Mouse (Mus musculus) thymus, adult 2 months (tissue): ENCODE measurements around the gene Kif6. TPM values are rescaled to one million over a fixed set of nuclear protein-coding genes. Genes with fewer than 3 reads are reported as not detected.

Experiments used
- DNase-seq: peaks from one replicate; pipeline ENCODE4 v3.0.0; 2021
- H3K27ac ChIP-seq: fragments of 200-500 bp; 2 replicates; pipeline ENCODE4 v1.5.1; 2012; ENCODE audit warnings: low read length, control low read depth; ENCODE audit not compliant: control insufficient read depth, insufficient read depth
- H3K27me3 ChIP-seq: fragments of 200-500 bp; 2 replicates; pipeline ENCODE4 v1.6.1; 2012; ENCODE audit warnings: mild to moderate bottlenecking, low read length, moderate library complexity, mixed read lengths; ENCODE audit not compliant: control insufficient read depth, insufficient read depth
- H3K36me3 ChIP-seq: fragments of 200-500 bp; 2 replicates; pipeline ENCODE4 v1.6.1; 2012; ENCODE audit warnings: mild to moderate bottlenecking, low read length, moderate library complexity; ENCODE audit not compliant: control insufficient read depth, insufficient read depth
- H3K4me1 ChIP-seq: fragments of 200-500 bp; replicated peaks from 2 replicates; pipeline ENCODE4 v1.6.1; 2012; ENCODE audit warnings: low read length; ENCODE audit not compliant: control insufficient read depth, insufficient read depth
- H3K4me3 ChIP-seq: fragments of 200-500 bp; 2 replicates; pipeline ENCODE4 v1.5.1; 2012; ENCODE audit warnings: mild to moderate bottlenecking, low read length, control low read depth, moderate library complexity; ENCODE audit not compliant: control insufficient read depth, insufficient read depth
- CTCF ChIP-seq: fragments of 200-500 bp; IDR thresholded peaks from 2 replicates; pipeline ENCODE4 v1.5.1; 2012; ENCODE audit warnings: mild to moderate bottlenecking, control low read depth, low read length, moderate library complexity, borderline replicate concordance; ENCODE audit not compliant: control insufficient read depth, poor library complexity, insufficient read depth; ENCODE audit errors: extremely low read depth
- POLR2A ChIP-seq: fragments of 200-500 bp; IDR thresholded peaks from 2 replicates; pipeline ENCODE4 v1.6.1; 2012; ENCODE audit warnings: mild to moderate bottlenecking, low read length, control low read depth, moderate library complexity; ENCODE audit not compliant: control insufficient read depth, poor library complexity, insufficient read depth; ENCODE audit errors: extremely low read depth
- WGBS: fragments of 180-500 bp; shearing (Covaris S2); methylation state at CpG from one replicate; pipeline ENCODE4 v1.1.7; 2018; 5-methylcytosine and 5-hydroxymethylcytosine counted together
- polyA plus RNA-seq: library from polyadenylated mRNA; depleted of rRNA; stranded (reverse); fragments of >200 nt; gene quantifications from 2 replicates; pipeline ENCODE4 v1.2.3, GENCODE M21; 2012

Kif6 gene
- polyA plus RNA-seq, 1 experiment = 0.54 TPM

DNA sequence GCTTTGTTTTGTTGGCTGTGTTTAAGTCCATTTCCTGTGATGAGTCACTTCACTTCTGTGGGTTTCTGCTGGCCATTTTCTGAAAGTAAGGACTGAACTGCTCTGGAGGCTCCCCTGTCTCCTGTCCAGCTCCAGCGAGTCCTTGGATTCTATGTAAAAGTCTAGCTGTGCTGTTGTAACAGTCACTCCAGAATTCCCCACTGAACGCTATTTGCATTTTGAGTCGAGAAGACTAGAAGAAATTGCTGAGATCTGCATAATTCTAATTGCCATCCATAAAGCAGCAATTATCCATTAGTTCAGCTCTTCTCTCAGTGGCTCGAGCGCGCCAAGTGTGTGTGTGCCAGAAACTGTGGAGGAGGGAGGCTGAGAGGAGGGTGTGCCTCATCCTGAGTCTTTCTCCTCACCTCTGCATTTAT lies 57.0 kb downstream of the Kif6 start:
- no peaks in the 10 kb centered on the region for H3K4me1 ChIP-seq
- H3K27ac ChIP-seq = no peak overlapping the region
- H3K27me3 ChIP-seq = no peaks in the 10 kb centered on the region
- TF ChIP-seq CTCF (no peak), POLR2A (no peak)
- H3K4me3 ChIP-seq = no peak overlapping the region
- DNase-seq = no peak
- H3K36me3 ChIP-seq = no peaks in the 10 kb centered on the region
- 85% methylated on average over 6 of the region's 6 CpGs for WGBS

DNA sequence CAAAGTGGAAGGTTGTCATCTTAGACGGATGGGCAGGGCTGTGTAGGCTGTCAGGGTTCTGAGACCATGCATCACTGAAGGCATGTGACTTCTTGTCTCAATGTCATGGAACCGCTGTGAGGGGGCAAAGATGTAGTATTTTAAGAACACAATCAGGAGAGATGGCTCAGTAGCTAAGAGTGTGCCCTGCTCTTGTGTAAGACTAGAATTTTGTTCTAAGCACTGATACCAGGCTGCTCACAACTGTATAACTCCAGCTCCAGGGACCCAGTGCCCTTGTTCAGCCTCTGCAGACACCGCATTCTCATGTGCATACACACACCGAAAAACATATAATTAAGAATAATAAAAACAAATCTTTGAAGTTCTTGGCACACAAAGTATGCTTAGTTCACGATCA lies 57.5 kb downstream of the Kif6 start:
- 85% methylated on average over 5 of the region's 5 CpGs for WGBS
- no peak for DNase-seq
- Histone ChIP-seq H3K4me1 (no peaks in the 10 kb centered on the region), H3K4me3 (no peak overlapping the region), H3K27ac (no peak overlapping the region), H3K27me3 (no peaks in the 10 kb centered on the region), H3K36me3 (no peaks in the 10 kb centered on the region)
- no peak for TF ChIP-seq POLR2A
- TF ChIP-seq CTCF = no peak

DNA sequence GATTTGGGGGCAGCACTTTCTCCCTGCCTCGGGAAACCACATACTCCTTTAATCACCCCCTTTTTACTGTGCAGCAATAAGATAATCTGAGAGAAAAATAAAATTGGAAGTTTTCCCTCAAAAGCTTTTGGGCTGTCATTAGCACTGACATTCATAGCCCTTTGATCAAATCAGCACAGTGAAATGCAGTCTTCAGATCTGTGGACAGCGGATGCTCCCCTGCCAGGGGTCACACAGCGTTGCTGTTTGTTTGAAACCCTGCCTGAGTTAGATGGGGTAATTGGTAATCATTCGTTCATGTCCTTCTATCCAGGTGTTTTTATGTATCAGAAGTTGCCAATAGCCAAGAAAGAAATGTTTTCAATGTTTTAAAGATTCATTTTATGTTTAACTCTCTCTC lies 60.7 kb downstream of the Kif6 start:
- H3K4me3 ChIP-seq = no peak overlapping the region
- H3K27me3 ChIP-seq = no peaks in the 10 kb centered on the region
- WGBS = 89% methylated on average over 4 of the region's 4 CpGs
- TF ChIP-seq POLR2A = no peak
- TF ChIP-seq CTCF = no peak
- no peak overlapping the region for H3K27ac ChIP-seq
- no peaks in the 10 kb centered on the region for H3K4me1 ChIP-seq
- DNase-seq = no peak
- H3K36me3 ChIP-seq = no peaks in the 10 kb centered on the region

DNA sequence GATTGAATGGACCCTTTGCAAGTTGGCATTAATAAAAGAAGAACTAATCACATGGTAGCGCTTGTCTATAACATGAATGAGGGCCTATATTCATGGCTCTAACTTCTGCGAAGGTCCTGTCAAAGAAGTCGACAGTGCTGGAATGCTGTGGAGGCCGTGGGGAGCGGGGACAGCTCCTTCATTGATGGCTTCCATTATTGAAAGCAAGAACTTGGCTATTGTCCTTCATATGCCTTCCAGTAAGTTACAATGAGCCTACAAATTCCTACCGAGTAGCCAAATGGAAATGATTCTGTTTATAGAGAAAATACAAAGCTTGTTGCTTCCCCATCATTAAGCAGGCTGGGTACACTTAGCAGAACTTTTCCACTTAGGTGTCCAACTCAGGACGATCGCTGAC lies 66.5 kb downstream of the Kif6 start:
- Histone ChIP-seq H3K4me1 (no peaks in the 10 kb centered on the region), H3K27me3 (no peaks in the 10 kb centered on the region), H3K4me3 (no peak overlapping the region), H3K36me3 (no peaks in the 10 kb centered on the region), H3K27ac (no peak overlapping the region)
- WGBS = 90% methylated on average over 8 of the region's 8 CpGs
- no peak for TF ChIP-seq POLR2A
- no peak for TF ChIP-seq CTCF
- no peak for DNase-seq

DNA sequence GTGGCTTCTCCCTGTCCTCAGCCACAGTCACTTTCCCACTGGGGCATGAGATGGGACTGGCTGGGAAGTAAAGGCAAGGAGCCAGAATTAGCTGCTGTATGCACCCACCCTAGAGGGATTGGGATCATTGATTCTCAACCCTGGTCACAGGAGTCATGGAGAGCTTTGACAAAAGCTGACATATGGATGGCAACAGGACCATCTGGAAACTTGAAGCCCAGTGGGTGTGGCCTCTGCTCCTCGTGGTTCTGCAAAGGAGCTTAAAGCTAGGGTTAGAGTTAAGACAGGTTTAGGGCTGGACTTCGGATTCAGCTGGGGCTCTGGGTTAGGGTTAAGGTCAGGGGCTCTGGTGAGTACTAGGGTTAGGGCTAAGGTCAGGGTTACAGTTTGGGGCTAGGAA lies 69.2 kb downstream of the Kif6 start:
- 33% methylated on average over 2 of the region's 2 CpGs for WGBS
- Histone ChIP-seq H3K36me3 (no peaks in the 10 kb centered on the region), H3K4me3 (no peak overlapping the region), H3K27ac (no peak overlapping the region), H3K27me3 (no peaks in the 10 kb centered on the region), H3K4me1 (no peaks in the 10 kb centered on the region)
- DNase-seq = no peak
- TF ChIP-seq CTCF = no peak
- TF ChIP-seq POLR2A = no peak

DNA sequence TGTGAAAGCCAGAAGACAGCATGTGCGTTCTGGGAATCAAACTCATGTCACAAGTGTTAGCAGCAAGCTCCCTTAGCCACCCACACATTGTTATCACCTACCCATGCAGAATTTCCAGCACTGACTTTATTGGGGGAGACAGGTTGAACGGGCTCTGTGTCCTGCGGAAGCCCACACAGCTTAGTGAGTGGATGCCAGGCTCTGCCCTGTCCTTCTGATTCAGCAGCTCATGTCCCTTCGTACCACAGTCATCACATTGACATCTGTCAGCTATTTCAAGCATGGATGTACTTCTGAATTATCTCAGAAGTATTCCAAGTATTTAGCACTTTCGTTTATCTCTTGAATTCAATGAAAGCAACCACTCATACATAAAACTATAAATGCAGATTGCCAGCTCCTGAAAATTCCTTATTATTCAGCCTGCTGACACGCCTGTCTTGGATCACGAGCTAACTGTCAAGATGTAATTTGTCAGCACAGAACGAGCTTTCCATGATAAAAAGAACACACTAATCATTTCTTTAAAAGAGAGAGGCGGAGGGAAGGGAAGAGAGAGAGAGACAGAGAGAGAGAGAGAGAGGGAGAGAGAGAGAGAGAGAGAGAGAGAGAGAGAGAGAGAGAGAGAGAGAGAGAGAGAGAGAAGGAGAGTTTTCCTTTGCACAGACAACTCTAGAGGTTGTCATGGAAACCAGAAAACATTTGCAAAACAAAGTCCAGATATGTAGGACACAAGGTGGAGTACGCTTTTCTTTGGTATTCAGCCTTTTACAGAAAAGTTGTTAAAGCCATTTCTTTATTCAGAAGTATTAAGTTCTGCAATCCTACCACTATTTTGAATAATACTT lies 75.9 kb downstream of the Kif6 start:
- H3K4me1 ChIP-seq = no peaks in the 10 kb centered on the region
- no peak for DNase-seq
- no peak overlapping the region for H3K27ac ChIP-seq
- no peaks in the 10 kb centered on the region for H3K36me3 ChIP-seq
- H3K27me3 ChIP-seq = no peaks in the 10 kb centered on the region
- H3K4me3 ChIP-seq = no peak overlapping the region
- TF ChIP-seq CTCF = no peak
- 84% methylated on average over 10 of the region's 10 CpGs for WGBS

DNA sequence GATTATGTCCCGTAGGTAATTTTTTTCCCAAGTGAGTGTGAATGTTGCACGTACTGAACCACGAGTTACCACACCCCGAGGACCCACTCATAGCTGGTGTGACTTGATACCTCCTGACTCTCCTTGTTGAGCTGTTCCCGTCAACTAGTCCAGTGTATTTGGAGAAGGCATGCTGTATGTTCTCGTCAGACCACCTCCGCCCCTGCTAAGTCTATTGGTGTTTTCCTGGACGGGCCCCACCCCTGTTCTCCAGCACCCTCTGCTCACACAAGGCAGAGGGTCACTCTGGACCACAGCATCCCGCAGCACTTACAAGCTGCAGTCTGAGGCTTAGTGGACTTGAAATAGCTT lies 76.5 kb downstream of the Kif6 start:
- H3K36me3 ChIP-seq = no peaks in the 10 kb centered on the region
- TF ChIP-seq POLR2A (no peak), CTCF (no peak)
- DNase-seq = no peak
- no peaks in the 10 kb centered on the region for H3K27me3 ChIP-seq
- WGBS = 85% methylated on average over 9 of the region's 9 CpGs
- no peaks in the 10 kb centered on the region for H3K4me1 ChIP-seq
- no peak overlapping the region for H3K27ac ChIP-seq
- H3K4me3 ChIP-seq = no peak overlapping the region
